Mouse (Mus musculus) limb, embryonic 11.5 days (tissue): ENCODE measurements around the gene Med18. TPM values are rescaled to one million over a fixed set of nuclear protein-coding genes. Genes with fewer than 3 reads are reported as not detected.

Experiments used
- polyA plus RNA-seq: library from polyadenylated mRNA; unstranded; fragments of >200 nt; fragmentation: Nextera tagmentation; extraction: Ambion mirVana; gene quantifications from 2 replicates; pipeline ENCODE4 v1.2.1, GENCODE M21; 2014

Med18 gene
- polyA plus RNA-seq, 1 experiment from 2014 or later = 26.4 TPM

Other genes starting within 250 kb of the Med18 start
- gene Gmeb1, start 202.3 kb downstream of the Med18 start, polyA plus RNA-seq = 43.9 and 48.3 TPM in 2 replicates
- 64.4 and 66.7 TPM in 2 replicates for gene Taf12, start 189.5 kb downstream of the Med18 start, polyA plus RNA-seq
- gene Rab42, start 160.5 kb downstream of the Med18 start, polyA plus RNA-seq = 0.61 and 0.95 TPM in 2 replicates
- 81.3 and 83.6 TPM in 2 replicates for gene Trnau1ap, start 134.4 kb downstream of the Med18 start, polyA plus RNA-seq
- 81.0 and 82.2 TPM in 2 replicates for gene Rcc1, start 110.3 kb downstream of the Med18 start, polyA plus RNA-seq
- 32.9 and 36.3 TPM in 2 replicates for gene Phactr4, start 41.4 kb downstream of the Med18 start, polyA plus RNA-seq
- 7.3 and 7.7 TPM in 2 replicates for gene Sesn2, start 46.6 kb upstream of the Med18 start, polyA plus RNA-seq
- 1,066 and 1,093 TPM in 2 replicates for gene Atpif1, start 69.7 kb upstream of the Med18 start, polyA plus RNA-seq
- 244 and 255 TPM in 2 replicates for gene Dnajc8, start 71.6 kb upstream of the Med18 start, polyA plus RNA-seq
- 0.11 and 0.23 TPM in 2 replicates for gene Ptafr, start 100.1 kb upstream of the Med18 start, polyA plus RNA-seq
- gene Eya3, start 175.1 kb upstream of the Med18 start, polyA plus RNA-seq = 34.8 and 40.1 TPM in 2 replicates